Mouse (Mus musculus): ENCODE results near the gene Fam189a2. TPM values are rescaled to one million over a fixed set of nuclear protein-coding genes. Genes with fewer than 3 reads are reported as not detected.

Fam189a2 gene
- polyA plus RNA-seq, 1 experiment, result not detected

- H3K9me3 ChIP-seq (ENCODE audit: control insufficient read depth, low read length), result no peaks in the 10 kb centered on the region
- TF ChIP-seq TAL1 (IDR thresholded peaks at IDR 0.05; ENCODE audit: low read length) (no peak), GATA1 (IDR thresholded peaks at IDR 0.05; ENCODE audit: low read length) (no peak)
These were observed 23.7 kb downstream of the Fam189a2 start for GRCm38 (mm10) chr19:24007002-24007637.

GRCm38 (mm10) chr19:23995766-23996399 is 34.9 kb downstream of the Fam189a2 start:
- H3K4me3 ChIP-seq (replicated peaks), result no peak overlapping the region
- no peak for TF ChIP-seq TAL1 (IDR thresholded peaks at IDR 0.05; ENCODE audit: low read length)
- no peak for TF ChIP-seq GATA1 (IDR thresholded peaks at IDR 0.05; ENCODE audit: low read length)
- H3K4me1 ChIP-seq (ENCODE audit: control insufficient read depth), result no peaks in the 10 kb centered on the region
- no peaks in the 10 kb centered on the region for H3K9me3 ChIP-seq (ENCODE audit: control insufficient read depth, low read length)
- no peaks in the 10 kb centered on the region for H3K36me3 ChIP-seq (ENCODE audit: control insufficient read depth)
- no peaks in the 10 kb centered on the region for H3K27me3 ChIP-seq (ENCODE audit: control insufficient read depth)

More at GRCm38 (mm10) chr19:24007002-24007637, 23.7 kb downstream of the Fam189a2 start:
- no peak overlapping the region for H3K4me3 ChIP-seq (replicated peaks)
- no peaks in the 10 kb centered on the region for H3K4me1 ChIP-seq (ENCODE audit: control insufficient read depth)
- H3K36me3 ChIP-seq (ENCODE audit: control insufficient read depth), result no peaks in the 10 kb centered on the region
- no peaks in the 10 kb centered on the region for H3K27me3 ChIP-seq (ENCODE audit: control insufficient read depth)

DNA sequence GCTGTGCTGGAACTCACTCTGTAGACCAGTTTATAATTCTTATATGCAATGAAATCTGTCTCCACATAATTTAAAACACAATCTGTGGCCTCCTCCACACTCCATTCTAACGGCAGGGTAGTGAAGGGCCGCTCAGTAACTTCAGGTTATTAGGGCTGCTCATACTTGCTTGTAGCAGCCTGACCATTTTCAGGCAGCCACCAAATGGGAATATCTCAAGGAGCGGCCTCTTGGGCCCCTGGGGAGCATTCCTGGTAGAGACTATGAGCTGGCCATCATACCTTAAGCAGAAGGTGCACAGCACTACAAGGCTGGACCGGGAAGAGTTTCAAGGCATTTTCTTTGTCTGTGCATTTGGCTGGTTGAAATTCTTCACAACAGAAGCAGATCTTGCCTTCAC is 42.7 kb downstream of the Fam189a2 start:
- TF ChIP-seq GATA1 (IDR thresholded peaks at IDR 0.05; ENCODE audit: low read length), result no peak
- Histone ChIP-seq H3K4me1 (ENCODE audit: control insufficient read depth) (no peaks in the 10 kb centered on the region), H3K9me3 (ENCODE audit: control insufficient read depth, low read length) (peaks cover 3% of the 10 kb centered on the region; the same call in 1 of the 2 replicates), H3K27me3 (ENCODE audit: control insufficient read depth) (no peaks in the 10 kb centered on the region), H3K36me3 (ENCODE audit: control insufficient read depth) (no peaks in the 10 kb centered on the region), H3K4me3 (replicated peaks) (no peak overlapping the region)

DNA sequence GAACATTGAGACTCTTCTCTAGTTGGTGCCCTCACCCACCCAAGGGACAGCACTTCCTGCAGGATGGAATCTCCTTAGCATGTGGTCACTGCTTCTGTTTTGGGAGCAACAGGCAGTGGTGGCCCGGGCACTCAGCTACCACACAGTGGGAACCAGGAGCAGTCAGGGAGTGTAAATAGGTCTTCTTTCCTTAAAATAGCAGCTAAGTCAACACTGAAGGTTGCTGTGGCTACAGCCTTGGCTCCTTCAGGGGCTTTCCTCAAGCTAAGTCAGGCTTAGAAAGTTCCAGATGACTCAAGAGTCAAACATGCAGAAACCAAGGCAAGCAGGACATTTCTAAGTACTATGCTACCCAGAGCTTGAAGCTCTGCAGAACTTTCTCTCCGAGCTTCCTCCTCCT is 43.5 kb downstream of the Fam189a2 start:
- TF ChIP-seq TAL1 (IDR thresholded peaks at IDR 0.05; ENCODE audit: low read length) (no peak), GATA1 (IDR thresholded peaks at IDR 0.05; ENCODE audit: low read length) (no peak)
- Histone ChIP-seq H3K36me3 (ENCODE audit: control insufficient read depth) (no peaks in the 10 kb centered on the region), H3K4me1 (ENCODE audit: control insufficient read depth) (no peaks in the 10 kb centered on the region), H3K4me3 (replicated peaks) (no peak overlapping the region), H3K27me3 (ENCODE audit: control insufficient read depth) (no peaks in the 10 kb centered on the region), H3K9me3 (ENCODE audit: control insufficient read depth, low read length) (peaks cover 3% of the 10 kb centered on the region; the same call in 1 of the 2 replicates)

GRCm38 (mm10) chr19:23984186-23984585 is 46.6 kb downstream of the Fam189a2 start:
- Histone ChIP-seq H3K36me3 (ENCODE audit: control insufficient read depth) (no peaks in the 10 kb centered on the region), H3K27me3 (ENCODE audit: control insufficient read depth) (no peaks in the 10 kb centered on the region), H3K4me3 (replicated peaks) (no peak overlapping the region), H3K4me1 (ENCODE audit: control insufficient read depth) (no peaks in the 10 kb centered on the region), H3K9me3 (ENCODE audit: control insufficient read depth, low read length) (peaks cover 3% of the 10 kb centered on the region; the same call in 1 of the 2 replicates)
- no peak for TF ChIP-seq TAL1 (IDR thresholded peaks at IDR 0.05; ENCODE audit: low read length)
- no peak for TF ChIP-seq GATA1 (IDR thresholded peaks at IDR 0.05; ENCODE audit: low read length)

- Histone ChIP-seq H3K4me3 (replicated peaks) (no peak overlapping the region), H3K4me1 (ENCODE audit: control insufficient read depth) (no peaks in the 10 kb centered on the region), H3K9me3 (ENCODE audit: control insufficient read depth, low read length) (peaks cover 3% of the 10 kb centered on the region; the same call in 1 of the 2 replicates), H3K27me3 (ENCODE audit: control insufficient read depth) (no peaks in the 10 kb centered on the region), H3K36me3 (ENCODE audit: control insufficient read depth) (no peaks in the 10 kb centered on the region)
- no peak for TF ChIP-seq GATA1 (IDR thresholded peaks at IDR 0.05; ENCODE audit: low read length)
- no peak for TF ChIP-seq TAL1 (IDR thresholded peaks at IDR 0.05; ENCODE audit: low read length)
These were observed 50.2 kb downstream of the Fam189a2 start for GRCm38 (mm10) chr19:23980598-23980997.

- Histone ChIP-seq H3K4me3 (replicated peaks) (no peak overlapping the region), H3K36me3 (ENCODE audit: control insufficient read depth) (no peaks in the 10 kb centered on the region), H3K27me3 (ENCODE audit: control insufficient read depth) (no peaks in the 10 kb centered on the region), H3K9me3 (ENCODE audit: control insufficient read depth, low read length) (no peaks in the 10 kb centered on the region; the same call in 1 of the 2 replicates), H3K4me1 (ENCODE audit: control insufficient read depth) (no peaks in the 10 kb centered on the region)
- TF ChIP-seq GATA1 (IDR thresholded peaks at IDR 0.05; ENCODE audit: low read length) (no peak), TAL1 (IDR thresholded peaks at IDR 0.05; ENCODE audit: low read length) (no peak)
These were observed 52.8 kb downstream of the Fam189a2 start for GRCm38 (mm10) chr19:23977901-23978443.

DNA sequence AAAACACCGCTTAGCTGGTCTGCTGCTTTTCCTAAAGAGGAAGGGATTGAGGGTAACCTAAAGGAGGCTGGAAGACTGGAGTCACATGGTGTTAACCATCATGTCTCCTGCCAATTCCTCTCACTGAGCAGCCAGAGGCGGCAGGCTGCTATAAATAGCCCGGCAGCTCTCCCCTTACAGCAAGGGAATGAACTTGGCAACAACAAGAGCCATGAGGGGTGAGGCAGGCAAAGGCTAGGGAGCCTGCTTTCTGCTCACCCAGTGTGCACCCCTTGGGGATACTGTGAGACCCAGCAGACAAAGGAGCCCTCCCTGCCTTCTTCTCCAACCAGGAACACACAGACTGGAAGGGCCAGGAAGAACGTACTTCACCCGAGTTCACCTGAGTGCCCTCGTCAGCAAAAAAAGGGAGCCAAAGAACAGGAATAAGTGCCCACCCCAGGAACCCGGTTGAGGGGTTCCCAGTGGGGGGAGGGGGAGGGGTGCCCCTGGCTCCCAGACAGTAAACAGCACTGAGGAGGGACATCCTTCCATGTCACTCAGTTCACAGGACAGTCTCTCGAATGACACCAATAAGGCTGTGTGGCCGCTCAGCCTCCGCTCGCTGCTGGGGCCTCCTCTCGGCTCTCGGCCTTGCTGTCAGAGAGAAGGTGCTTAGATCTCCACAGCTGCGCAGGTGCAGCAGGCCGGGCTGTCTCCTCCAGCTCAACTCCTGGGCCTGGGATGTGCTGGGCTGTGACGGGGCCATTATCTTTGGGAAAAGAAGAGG is 57.8 kb downstream of the Fam189a2 start:
- no peaks in the 10 kb centered on the region for H3K4me1 ChIP-seq (ENCODE audit: control insufficient read depth)
- no peak for TF ChIP-seq GATA1 (IDR thresholded peaks at IDR 0.05; ENCODE audit: low read length)
- no peak for TF ChIP-seq TAL1 (IDR thresholded peaks at IDR 0.05; ENCODE audit: low read length)
- H3K27me3 ChIP-seq (ENCODE audit: control insufficient read depth), result no peaks in the 10 kb centered on the region
- no peak overlapping the region for H3K4me3 ChIP-seq (replicated peaks)
- H3K36me3 ChIP-seq (ENCODE audit: control insufficient read depth), result no peaks in the 10 kb centered on the region
- no peaks in the 10 kb centered on the region for H3K9me3 ChIP-seq (ENCODE audit: control insufficient read depth, low read length)

DNA sequence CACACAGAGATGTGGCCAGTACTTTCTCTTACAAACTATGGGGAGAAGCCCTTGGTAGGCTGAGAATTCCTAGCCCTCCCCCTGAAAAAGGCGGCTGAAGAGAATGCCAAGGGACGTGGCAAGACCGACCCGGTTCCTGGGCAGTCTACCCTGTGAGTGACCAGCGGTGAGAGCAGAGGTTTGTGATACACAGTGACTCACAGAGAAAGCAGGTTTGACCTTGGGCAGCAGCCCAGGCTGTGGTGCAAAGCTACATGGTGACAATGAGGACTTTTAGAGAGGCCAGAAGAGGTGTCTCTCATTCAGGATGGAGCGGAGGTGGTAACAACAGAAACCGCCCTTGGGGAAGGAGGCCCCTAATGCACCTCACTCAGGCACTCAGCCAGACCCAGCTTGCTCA is 59.4 kb downstream of the Fam189a2 start:
- no peaks in the 10 kb centered on the region for H3K9me3 ChIP-seq (ENCODE audit: control insufficient read depth, low read length)
- H3K4me3 ChIP-seq (replicated peaks), result no peak overlapping the region
- H3K4me1 ChIP-seq (ENCODE audit: control insufficient read depth), result no peaks in the 10 kb centered on the region
- H3K36me3 ChIP-seq (ENCODE audit: control insufficient read depth), result no peaks in the 10 kb centered on the region
- TF ChIP-seq TAL1 (IDR thresholded peaks at IDR 0.05; ENCODE audit: low read length) (no peak), GATA1 (IDR thresholded peaks at IDR 0.05; ENCODE audit: low read length) (no peak)
- no peaks in the 10 kb centered on the region for H3K27me3 ChIP-seq (ENCODE audit: control insufficient read depth)
